Mouse (Mus musculus): ENCODE data around the gene Fanca. TPM values are rescaled to one million over a fixed set of nuclear protein-coding genes. Genes with fewer than 3 reads are reported as not detected.
"Not testable (repeated sequence)": the region's sequence is repeated elsewhere in the genome, so short reads cannot be mapped to it uniquely, and the experiment has no call there.

The Fanca gene
- polyA plus RNA-seq, 1 experiment from 2014 or later, result 33.6 TPM

- H3K4me3 ChIP-seq (ENCODE audit: low read depth, low read length), result no peak overlapping the region
- no peak overlapping the region for H3K27ac ChIP-seq (ENCODE audit: low read length)
- H3K9me3 ChIP-seq (ENCODE audit: control insufficient read depth, low read depth, low read length), result no peaks in the 10 kb centered on the region
- no peak overlapping the region for H3K4me2 ChIP-seq (replicated peaks; ENCODE audit: low read depth, low read length)
- no peaks in the 10 kb centered on the region for H3K27me3 ChIP-seq (ENCODE audit: control insufficient read depth, insufficient read depth, low read length)
- no peak overlapping the region for H3K9ac ChIP-seq (replicated peaks; ENCODE audit: low read depth, low read length)
- no peak for ATAC-seq (ENCODE audit: insufficient number of reproducible peaks, insufficient read depth, low FRiP score, low read depth)
- peaks cover 18% of the 10 kb centered on the region for H3K36me3 ChIP-seq (ENCODE audit: control insufficient read depth, insufficient read depth, low read length)
- H3K4me1 ChIP-seq (ENCODE audit: control insufficient read depth, insufficient read depth, low read length), result peaks cover 9% of the 10 kb centered on the region; the same call in 1 of the 2 replicates
- WGBS, result 31% methylated on average over 7 of the region's 7 CpGs
These were observed 85.8 kb downstream of the Fanca start for GRCm38 (mm10) chr8:123232553-123232952.

DNA sequence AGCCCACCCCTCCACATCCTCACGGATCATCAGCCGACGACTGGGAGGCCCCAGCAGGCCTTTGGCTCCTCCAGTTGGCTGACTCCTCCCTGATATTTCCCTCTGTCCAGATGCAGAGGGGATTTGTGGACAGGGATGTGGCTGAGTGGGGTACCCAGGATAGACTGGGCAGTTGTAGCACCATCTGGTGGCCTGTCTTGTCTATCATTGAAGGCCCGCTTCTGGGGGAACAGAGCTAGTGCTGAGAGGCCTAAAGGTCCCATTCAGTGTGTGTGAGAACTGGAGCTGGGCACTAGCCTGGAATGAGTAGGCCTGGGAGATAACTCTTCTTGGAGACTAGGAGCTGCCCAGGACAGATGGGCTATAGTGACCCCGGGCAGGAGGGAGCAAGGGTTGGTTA lies 86.6 kb downstream of the Fanca start:
- Histone ChIP-seq H3K9ac (replicated peaks; ENCODE audit: low read depth, low read length) (no peak overlapping the region), H3K36me3 (ENCODE audit: control insufficient read depth, insufficient read depth, low read length) (peaks cover 26% of the 10 kb centered on the region), H3K9me3 (ENCODE audit: control insufficient read depth, low read depth, low read length) (no peaks in the 10 kb centered on the region), H3K4me1 (ENCODE audit: control insufficient read depth, insufficient read depth, low read length) (peaks cover 9% of the 10 kb centered on the region; the same call in 1 of the 2 replicates), H3K27ac (ENCODE audit: low read length) (no peak overlapping the region), H3K27me3 (ENCODE audit: control insufficient read depth, insufficient read depth, low read length) (no peaks in the 10 kb centered on the region), H3K4me3 (ENCODE audit: low read depth, low read length) (no peak overlapping the region), H3K4me2 (replicated peaks; ENCODE audit: low read depth, low read length) (no peak overlapping the region)
- no peak for ATAC-seq (ENCODE audit: insufficient number of reproducible peaks, insufficient read depth, low FRiP score, low read depth)
- 51% methylated on average over 5 of the region's 5 CpGs for WGBS

- 82% methylated on average over 9 of the region's 11 CpGs for WGBS
These were observed 88.0 kb downstream of the Fanca start for GRCm38 (mm10) chr8:123230326-123230725.

DNA sequence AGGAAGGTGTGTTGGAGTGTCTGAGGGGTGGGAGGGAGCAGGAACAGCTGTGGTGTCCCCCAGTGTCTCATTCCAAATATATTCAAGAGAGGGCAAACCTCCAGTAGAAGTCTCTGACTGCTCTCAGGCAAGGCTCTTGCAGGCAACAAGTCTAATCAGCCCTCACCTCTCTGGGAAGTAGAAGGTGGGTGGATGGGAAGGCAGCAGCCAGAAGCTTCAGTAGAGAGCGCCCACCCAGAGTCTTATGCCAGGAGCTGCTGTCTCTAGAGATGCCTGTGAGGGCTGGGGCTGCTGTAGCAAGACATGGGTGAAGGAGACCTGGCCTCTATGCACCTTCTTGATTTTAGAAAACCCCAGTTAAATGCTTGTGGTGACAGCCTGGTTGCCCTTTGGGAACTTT lies 90.0 kb downstream of the Fanca start:
- Histone ChIP-seq H3K9ac (replicated peaks; ENCODE audit: low read depth, low read length) (no peak overlapping the region), H3K36me3 (ENCODE audit: control insufficient read depth, insufficient read depth, low read length) (peaks cover 27% of the 10 kb centered on the region), H3K9me3 (ENCODE audit: control insufficient read depth, low read depth, low read length) (no peaks in the 10 kb centered on the region), H3K4me3 (ENCODE audit: low read depth, low read length) (no peak overlapping the region), H3K4me1 (ENCODE audit: control insufficient read depth, insufficient read depth, low read length) (peaks cover 9% of the 10 kb centered on the region), H3K4me2 (replicated peaks; ENCODE audit: low read depth, low read length) (no peak overlapping the region), H3K27me3 (ENCODE audit: control insufficient read depth, insufficient read depth, low read length) (no peaks in the 10 kb centered on the region), H3K27ac (ENCODE audit: low read length) (no peak overlapping the region)
- WGBS, result 95% methylated on average over 1 of the region's 1 CpGs
- no peak for ATAC-seq (ENCODE audit: insufficient number of reproducible peaks, insufficient read depth, low FRiP score, low read depth)

More at GRCm38 (mm10) chr8:123230326-123230725, 88.0 kb downstream of the Fanca start:
- H3K4me3 ChIP-seq (ENCODE audit: low read depth, low read length); H3K4me2 ChIP-seq (replicated peaks; ENCODE audit: low read depth, low read length); ATAC-seq (ENCODE audit: insufficient number of reproducible peaks, insufficient read depth, low FRiP score, low read depth); H3K9ac ChIP-seq (replicated peaks; ENCODE audit: low read depth, low read length); H3K27ac ChIP-seq (ENCODE audit: low read length); H3K27me3 ChIP-seq (ENCODE audit: control insufficient read depth, insufficient read depth, low read length); H3K9me3 ChIP-seq (ENCODE audit: control insufficient read depth, low read depth, low read length); H3K4me1 ChIP-seq (ENCODE audit: control insufficient read depth, insufficient read depth, low read length): not testable (repeated sequence)
- peaks cover 27% of the 10 kb centered on the region for H3K36me3 ChIP-seq (ENCODE audit: control insufficient read depth, insufficient read depth, low read length)

DNA sequence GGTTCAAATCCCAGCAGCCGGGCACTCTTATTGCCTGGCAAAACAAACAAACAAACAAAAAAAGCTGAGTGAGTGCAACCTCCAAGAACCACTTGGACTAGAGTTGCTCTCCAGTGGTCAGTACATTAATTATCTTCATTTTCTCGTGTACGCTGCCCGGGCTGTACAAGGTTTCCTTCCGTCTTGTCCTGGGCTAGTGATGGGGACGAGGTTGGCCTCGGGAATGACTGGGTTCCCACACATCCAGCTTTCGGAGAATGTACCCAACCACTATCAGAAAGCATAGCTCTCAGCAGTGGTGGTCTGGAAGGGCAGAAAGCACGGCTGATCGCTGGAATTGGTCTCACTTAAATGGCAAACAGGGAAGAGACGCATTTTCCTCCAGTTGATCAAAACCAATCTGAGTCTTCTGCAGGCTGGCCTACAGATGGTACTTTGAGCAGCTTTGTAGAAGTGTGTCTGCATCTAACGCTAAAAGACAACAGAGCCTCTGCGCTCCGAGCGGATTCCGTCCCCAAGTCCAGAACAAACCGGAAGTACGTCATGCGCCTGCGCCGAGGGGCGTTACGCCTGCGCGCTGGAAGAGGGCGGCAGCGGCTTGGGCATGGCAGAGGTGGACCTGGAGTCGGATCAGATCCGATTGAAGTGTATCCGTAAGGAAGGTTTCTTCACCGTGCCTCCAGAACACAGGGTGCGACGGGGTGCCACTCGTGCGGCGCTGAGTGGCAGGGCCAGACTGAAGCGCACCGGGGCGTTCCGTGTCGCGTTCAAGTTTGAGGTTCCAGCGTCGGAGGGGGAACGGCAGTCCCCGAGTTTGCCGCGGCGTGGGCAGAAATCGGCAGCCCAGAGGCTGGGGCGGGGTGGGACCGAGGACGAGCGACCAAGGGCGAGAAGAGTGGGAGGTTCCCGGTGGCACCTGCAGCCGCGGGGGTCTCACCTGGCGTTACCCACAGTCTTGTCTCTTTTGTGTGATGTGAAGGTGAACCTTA lies 93.8 kb downstream of the Fanca start, which contains the start of gene Cdk10:
Gene Cdk10, plus strand, starts transcription at position 565 of the 989 bp plus-strand sequence.
- H3K4me3 ChIP-seq (ENCODE audit: low read depth, low read length), result peak within 1 kb of the TSS; percentile 90
- WGBS, result 2% methylated on average over 59 of the region's 59 CpGs
- H3K9me3 ChIP-seq (ENCODE audit: control insufficient read depth, low read depth, low read length), result no peaks in the 10 kb centered on the region
- peak; percentile 91 for ATAC-seq (ENCODE audit: insufficient number of reproducible peaks, insufficient read depth, low FRiP score, low read depth)
- peak within 1 kb of the TSS; percentile 85 for H3K27ac ChIP-seq (ENCODE audit: low read length)
- no peaks in the 10 kb centered on the region for H3K27me3 ChIP-seq (ENCODE audit: control insufficient read depth, insufficient read depth, low read length)
- H3K4me2 ChIP-seq (replicated peaks; ENCODE audit: low read depth, low read length), result peak within 1 kb of the TSS; percentile 91
- peaks cover 9% of the 10 kb centered on the region for H3K4me1 ChIP-seq (ENCODE audit: control insufficient read depth, insufficient read depth, low read length)
- peak within 1 kb of the TSS; percentile 88 for H3K9ac ChIP-seq (replicated peaks; ENCODE audit: low read depth, low read length)
- H3K36me3 ChIP-seq (ENCODE audit: control insufficient read depth, insufficient read depth, low read length), result peaks cover 24% of the 10 kb centered on the region

DNA sequence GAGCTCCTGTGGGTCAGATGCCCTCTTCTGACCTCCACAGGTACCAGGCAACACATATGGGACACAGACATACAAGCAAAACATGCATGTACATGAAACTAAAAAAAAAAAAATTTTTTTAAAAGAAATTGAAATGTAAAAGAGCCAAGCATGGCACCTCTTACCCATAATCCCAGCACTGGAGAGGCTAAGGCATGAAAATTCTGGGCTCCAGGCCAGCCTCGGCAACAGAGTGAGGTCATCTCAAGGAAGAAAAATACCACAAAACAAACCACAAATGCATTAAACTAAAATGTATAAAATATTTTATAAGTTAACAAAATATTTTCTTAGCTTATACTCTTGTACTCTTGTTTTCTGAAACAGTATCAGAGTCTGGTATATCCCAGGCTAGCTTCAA lies 97.5 kb downstream of the Fanca start:
- Histone ChIP-seq H3K4me3 (ENCODE audit: low read depth, low read length) (no peak overlapping the region), H3K4me1 (ENCODE audit: control insufficient read depth, insufficient read depth, low read length) (peaks cover 9% of the 10 kb centered on the region), H3K27me3 (ENCODE audit: control insufficient read depth, insufficient read depth, low read length) (no peaks in the 10 kb centered on the region), H3K9ac (replicated peaks; ENCODE audit: low read depth, low read length) (no peak overlapping the region), H3K27ac (ENCODE audit: low read length) (no peak overlapping the region), H3K4me2 (replicated peaks; ENCODE audit: low read depth, low read length) (no peak overlapping the region), H3K9me3 (ENCODE audit: control insufficient read depth, low read depth, low read length) (no peaks in the 10 kb centered on the region), H3K36me3 (ENCODE audit: control insufficient read depth, insufficient read depth, low read length) (no peaks in the 10 kb centered on the region)
- WGBS, result 71% methylated on average over 1 of the region's 1 CpGs
- no peak for ATAC-seq (ENCODE audit: insufficient number of reproducible peaks, insufficient read depth, low FRiP score, low read depth)

Other genes starting within 250 kb of the Fanca start
- 1,772 and 1,775 TPM in 2 replicates for gene Rpl13, start 216.2 kb downstream of the Fanca start, polyA plus RNA-seq (2014; fragmentation: Nextera tagmentation; extraction: Ambion mirVana)
- 0.56 and 1.2 TPM in 2 replicates for gene Cpne7, start 201.2 kb downstream of the Fanca start, polyA plus RNA-seq (2014; fragmentation: Nextera tagmentation; extraction: Ambion mirVana)
- 20.4 and 23.9 TPM in 2 replicates for gene Sult5a1, start 160.3 kb downstream of the Fanca start, polyA plus RNA-seq (2014; fragmentation: Nextera tagmentation; extraction: Ambion mirVana)
- 1.1 and 1.7 TPM in 2 replicates for gene Dpep1, start 132.3 kb downstream of the Fanca start, polyA plus RNA-seq (2014; fragmentation: Nextera tagmentation; extraction: Ambion mirVana)
- gene Chmp1a, start 105.8 kb downstream of the Fanca start, polyA plus RNA-seq (2014; fragmentation: Nextera tagmentation; extraction: Ambion mirVana), result 90.6 and 106 TPM in 2 replicates
- gene Spata33, start 105.7 kb downstream of the Fanca start, polyA plus RNA-seq (2014; fragmentation: Nextera tagmentation; extraction: Ambion mirVana), result 4.1 and 5.7 TPM in 2 replicates
- 36.3 and 37.5 TPM in 2 replicates for gene Cdk10, start 93.7 kb downstream of the Fanca start, polyA plus RNA-seq (2014; fragmentation: Nextera tagmentation; extraction: Ambion mirVana)
- gene Spata2l, start 82.3 kb downstream of the Fanca start, polyA plus RNA-seq (2014; fragmentation: Nextera tagmentation; extraction: Ambion mirVana), result 4.1 and 4.7 TPM in 2 replicates
- 21.8 and 23.2 TPM in 2 replicates for gene Zfp276, start 64.4 kb downstream of the Fanca start, polyA plus RNA-seq (2014; fragmentation: Nextera tagmentation; extraction: Ambion mirVana)
- 26.5 and 29.7 TPM in 2 replicates for gene Vps9d1, start 64.2 kb downstream of the Fanca start, polyA plus RNA-seq (2014; fragmentation: Nextera tagmentation; extraction: Ambion mirVana)
- gene Spire2, start 14.1 kb upstream of the Fanca start, polyA plus RNA-seq (2014; fragmentation: Nextera tagmentation; extraction: Ambion mirVana), result 2.2 and 3.1 TPM in 2 replicates
- 161 and 177 TPM in 2 replicates for gene Tcf25, start 55.2 kb upstream of the Fanca start, polyA plus RNA-seq (2014; fragmentation: Nextera tagmentation; extraction: Ambion mirVana)
- 0.10 TPM in 1 of 2 replicates, not detected in the other for gene Mc1r, start 88.5 kb upstream of the Fanca start, polyA plus RNA-seq (2014; fragmentation: Nextera tagmentation; extraction: Ambion mirVana)
- 83.3 and 89.6 TPM in 2 replicates for gene Tubb3, start 92.8 kb upstream of the Fanca start, polyA plus RNA-seq (2014; fragmentation: Nextera tagmentation; extraction: Ambion mirVana)
- gene Def8, start 105.0 kb upstream of the Fanca start, polyA plus RNA-seq (2014; fragmentation: Nextera tagmentation; extraction: Ambion mirVana), result 30.2 and 30.9 TPM in 2 replicates
- 35.8 and 36.3 TPM in 2 replicates for gene Afg3l1, start 159.3 kb upstream of the Fanca start, polyA plus RNA-seq (2014; fragmentation: Nextera tagmentation; extraction: Ambion mirVana)
- gene Dbndd1, start 196.9 kb upstream of the Fanca start, polyA plus RNA-seq (2014; fragmentation: Nextera tagmentation; extraction: Ambion mirVana), result 4.0 and 5.7 TPM in 2 replicates
- 31.3 and 32.5 TPM in 2 replicates for gene Gas8, start 200.3 kb upstream of the Fanca start, polyA plus RNA-seq (2014; fragmentation: Nextera tagmentation; extraction: Ambion mirVana)

All from stomach, embryonic 14.5 days (tissue).